ENCODE assay signal across 8 mouse cellular contexts in the genomic region with DNA sequence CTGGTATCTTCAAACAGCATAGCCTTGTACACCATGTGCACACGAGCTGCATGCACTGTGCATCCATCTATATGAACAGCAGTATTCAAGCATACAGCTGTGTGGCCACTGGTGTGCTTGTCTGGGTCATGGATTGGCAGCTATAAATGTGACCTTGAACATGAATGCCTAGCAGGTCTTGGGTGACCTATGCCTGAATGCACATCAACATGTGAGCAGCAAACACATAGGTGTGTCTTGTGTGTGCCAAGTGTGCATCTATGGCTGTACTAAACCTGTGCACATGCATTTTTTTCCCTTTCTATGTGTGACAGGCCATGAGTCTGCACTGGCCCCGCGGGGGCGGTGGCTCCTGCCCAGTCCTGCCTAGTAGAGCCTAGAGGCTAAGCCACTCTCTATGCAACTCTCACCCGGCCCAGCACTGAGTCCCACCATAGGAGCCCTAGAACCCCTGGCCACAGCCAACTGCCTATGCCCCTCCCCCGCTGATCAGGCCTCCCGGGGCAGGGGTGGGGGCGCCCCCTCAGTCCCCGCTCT. TPM values are rescaled to one million over a fixed set of nuclear protein-coding genes. Genes with fewer than 3 reads are reported as not detected.
DNase-seq lines count a peak whose midpoint lies in the region; ATAC-seq and TF ChIP-seq lines count a peak whose summit lies in the region.

No protein-coding gene starts in this region.

- peak overlapping the region; percentile 92 for H3K27ac ChIP-seq in heart, embryonic 10.5 days
- peak overlapping the region; percentile 90 for H3K27ac ChIP-seq in embryonic facial prominence, embryonic 15.5 days (replicated peaks)
- peak overlapping the region; percentile 82 for H3K27ac ChIP-seq in intestine, embryonic 15.5 days
- peak overlapping the region; percentile 72 for H3K27ac ChIP-seq in midbrain, postnatal 0 days (ENCODE audit: low read depth, low read length)

- peak overlapping the region; percentile 83 for H3K4me3 ChIP-seq in heart, embryonic 10.5 days
- H3K4me3 ChIP-seq in embryonic facial prominence, embryonic 15.5 days (replicated peaks), result peak overlapping the region; percentile 75
- peak overlapping the region; percentile 75 for H3K4me3 ChIP-seq in intestine, embryonic 15.5 days (replicated peaks)
- peak overlapping the region; percentile 44 for H3K4me3 ChIP-seq in midbrain, postnatal 0 days (ENCODE audit: low read depth, low read length)

- DNase-seq in heart, embryonic 10.5 days (ENCODE audit: low spot score), result no peak
- DNase-seq in heart, adult 9 months (ENCODE audit: low spot score in 2 of 2), result no peak
- no peak for DNase-seq in midbrain, postnatal 0 days (ENCODE audit: low spot score)
- DNase-seq in frontal cortex, postnatal 10 days (ENCODE audit: low spot score in 2 of 2), result no peak
- no peak for DNase-seq in embryo, embryonic 9.5 days (ENCODE audit: extremely low spot score)
- no peak for DNase-seq in adrenal gland, postnatal 25 days

- TF ChIP-seq CTCF in midbrain, postnatal 0 days (IDR thresholded peaks at IDR 0.05), result no peak

- WGBS in heart, embryonic 10.5 days, result 7% methylated on average over 9 of the region's 9 CpGs
- WGBS in embryonic facial prominence, embryonic 15.5 days, result 4% methylated on average over 9 of the region's 9 CpGs
- WGBS in intestine, embryonic 15.5 days, result 5% methylated on average over 9 of the region's 9 CpGs
- WGBS in midbrain, postnatal 0 days, result 3% methylated on average over 9 of the region's 9 CpGs

- peak overlapping the region; percentile 65 for H3K9ac ChIP-seq in embryonic facial prominence, embryonic 15.5 days
- H3K9ac ChIP-seq in intestine, embryonic 15.5 days, result peak overlapping the region; percentile 77
- peak overlapping the region; percentile 55 for H3K9ac ChIP-seq in midbrain, postnatal 0 days (replicated peaks; ENCODE audit: low read length, poor library complexity, severe bottlenecking)

- peaks cover 34% of the 10 kb centered on the region for H3K4me1 ChIP-seq in heart, embryonic 10.5 days
- H3K4me1 ChIP-seq in embryonic facial prominence, embryonic 15.5 days, result peaks cover 48% of the 10 kb centered on the region
- H3K4me1 ChIP-seq in intestine, embryonic 15.5 days (replicated peaks), result peaks cover 38% of the 10 kb centered on the region
- H3K4me1 ChIP-seq in midbrain, postnatal 0 days (ENCODE audit: insufficient read depth, low read length), result no peaks in the 10 kb centered on the region

- no peaks in the 10 kb centered on the region for H3K9me3 ChIP-seq in heart, embryonic 10.5 days
- H3K9me3 ChIP-seq in embryonic facial prominence, embryonic 15.5 days (replicated peaks), result no peaks in the 10 kb centered on the region
- H3K9me3 ChIP-seq in intestine, embryonic 15.5 days, result no peaks in the 10 kb centered on the region
- H3K9me3 ChIP-seq in midbrain, postnatal 0 days (ENCODE audit: low read length), result no peaks in the 10 kb centered on the region

- H3K4me2 ChIP-seq in embryonic facial prominence, embryonic 15.5 days (replicated peaks), result peak overlapping the region; percentile 87
- peak overlapping the region; percentile 96 for H3K4me2 ChIP-seq in intestine, embryonic 15.5 days (replicated peaks)
- H3K4me2 ChIP-seq in midbrain, postnatal 0 days (ENCODE audit: low read depth, low read length, poor library complexity, severe bottlenecking), result peak overlapping the region; percentile 96

- ATAC-seq in embryonic facial prominence, embryonic 15.5 days (ENCODE audit: insufficient number of reproducible peaks, low FRiP score, low TSS enrichment, low read depth), result peak; percentile 34; the same call in 1 of the 2 replicates
- peak; percentile 9; the same call in 1 of the 2 replicates for ATAC-seq in intestine, embryonic 15.5 days
- peak; percentile 58 for ATAC-seq in midbrain, postnatal 0 days (ENCODE audit: low FRiP score)

- no peaks in the 10 kb centered on the region for H3K36me3 ChIP-seq in heart, embryonic 10.5 days
- H3K36me3 ChIP-seq in embryonic facial prominence, embryonic 15.5 days, result 0 out of 2 replicates have a peak, but pooled peaks cover 5% of the 10 kb centered on the region
- no peaks in the 10 kb centered on the region for H3K36me3 ChIP-seq in intestine, embryonic 15.5 days
- H3K36me3 ChIP-seq in midbrain, postnatal 0 days (ENCODE audit: insufficient read depth, low read length), result no peaks in the 10 kb centered on the region

- peaks cover 23% of the 10 kb centered on the region; the same call in 1 of the 2 replicates for H3K27me3 ChIP-seq in heart, embryonic 10.5 days (ENCODE audit: insufficient read depth, poor library complexity, severe bottlenecking)
- no peaks in the 10 kb centered on the region for H3K27me3 ChIP-seq in embryonic facial prominence, embryonic 15.5 days
- H3K27me3 ChIP-seq in intestine, embryonic 15.5 days (replicated peaks), result no peaks in the 10 kb centered on the region
- H3K27me3 ChIP-seq in midbrain, postnatal 0 days (ENCODE audit: insufficient read depth, low read length), result no peaks in the 10 kb centered on the region

RNA-seq across cellular contexts. Expression of a gene that starts 1.3 kb away (rescaled TPM):
- 5.7 and 13.7 TPM in 2 replicates for polyA plus RNA-seq in heart, embryonic 10.5 days (2016; fragmentation: Nextera tagmentation; extraction: Ambion mirVana)
- polyA plus RNA-seq in embryonic facial prominence, embryonic 15.5 days (2015; fragmentation: Nextera tagmentation; extraction: Ambion mirVana), result 18.3 and 19.4 TPM in 2 replicates
- polyA plus RNA-seq in intestine, embryonic 15.5 days (2015; fragmentation: Nextera tagmentation; extraction: Ambion mirVana), result 8.1 and 8.3 TPM in 2 replicates
- 42.4 and 43.9 TPM in 2 replicates for total RNA-seq in midbrain, postnatal 0 days (2014; rRNA removed)
- 5.2 and 5.7 TPM in 2 replicates for polyA plus RNA-seq in midbrain, postnatal 0 days (2015; fragmentation: Nextera tagmentation; extraction: Ambion mirVana)
- 11.3 and 11.8 TPM in 2 replicates for total RNA-seq in adrenal gland, postnatal 25 days (2021)

RNA-seq across cellular contexts. Expression of a gene that starts 24.0 kb away (rescaled TPM):
- not detected in 2 replicates for polyA plus RNA-seq in heart, embryonic 10.5 days (2016; fragmentation: Nextera tagmentation; extraction: Ambion mirVana)
- 10.3 and 11.9 TPM in 2 replicates for polyA plus RNA-seq in embryonic facial prominence, embryonic 15.5 days (2015; fragmentation: Nextera tagmentation; extraction: Ambion mirVana)
- polyA plus RNA-seq in intestine, embryonic 15.5 days (2015; fragmentation: Nextera tagmentation; extraction: Ambion mirVana), result 0.14 and 0.16 TPM in 2 replicates
- 1.1 TPM in 2 replicates for total RNA-seq in midbrain, postnatal 0 days (2014; rRNA removed)
- 0.70 and 0.80 TPM in 2 replicates for polyA plus RNA-seq in midbrain, postnatal 0 days (2015; fragmentation: Nextera tagmentation; extraction: Ambion mirVana)
- total RNA-seq in adrenal gland, postnatal 25 days (2021), result not detected in 2 replicates
